Mouse (Mus musculus) thymus, adult 2 months (tissue): ENCODE measurements around the gene Mpzl3. TPM values are rescaled to one million over a fixed set of nuclear protein-coding genes. Genes with fewer than 3 reads are reported as not detected.
A peak's percentile ranks its signal among the peaks of the same experiment; 100 is the strongest.

Experiments used
- DNase-seq: peaks from one replicate; pipeline ENCODE4 v3.0.0; 2021
- H3K27ac ChIP-seq: fragments of 200-500 bp; 2 replicates; pipeline ENCODE4 v1.5.1; 2012; ENCODE audit warnings: low read length, control low read depth; ENCODE audit not compliant: control insufficient read depth, insufficient read depth
- H3K27me3 ChIP-seq: fragments of 200-500 bp; 2 replicates; pipeline ENCODE4 v1.6.1; 2012; ENCODE audit warnings: mild to moderate bottlenecking, low read length, moderate library complexity, mixed read lengths; ENCODE audit not compliant: control insufficient read depth, insufficient read depth
- H3K36me3 ChIP-seq: fragments of 200-500 bp; 2 replicates; pipeline ENCODE4 v1.6.1; 2012; ENCODE audit warnings: mild to moderate bottlenecking, low read length, moderate library complexity; ENCODE audit not compliant: control insufficient read depth, insufficient read depth
- H3K4me1 ChIP-seq: fragments of 200-500 bp; replicated peaks from 2 replicates; pipeline ENCODE4 v1.6.1; 2012; ENCODE audit warnings: low read length; ENCODE audit not compliant: control insufficient read depth, insufficient read depth
- H3K4me3 ChIP-seq: fragments of 200-500 bp; 2 replicates; pipeline ENCODE4 v1.5.1; 2012; ENCODE audit warnings: mild to moderate bottlenecking, low read length, control low read depth, moderate library complexity; ENCODE audit not compliant: control insufficient read depth, insufficient read depth
- CTCF ChIP-seq: fragments of 200-500 bp; IDR thresholded peaks from 2 replicates; pipeline ENCODE4 v1.5.1; 2012; ENCODE audit warnings: mild to moderate bottlenecking, control low read depth, low read length, moderate library complexity, borderline replicate concordance; ENCODE audit not compliant: control insufficient read depth, poor library complexity, insufficient read depth; ENCODE audit errors: extremely low read depth
- POLR2A ChIP-seq: fragments of 200-500 bp; IDR thresholded peaks from 2 replicates; pipeline ENCODE4 v1.6.1; 2012; ENCODE audit warnings: mild to moderate bottlenecking, low read length, control low read depth, moderate library complexity; ENCODE audit not compliant: control insufficient read depth, poor library complexity, insufficient read depth; ENCODE audit errors: extremely low read depth
- WGBS: fragments of 180-500 bp; shearing (Covaris S2); methylation state at CpG from one replicate; pipeline ENCODE4 v1.1.7; 2018; 5-methylcytosine and 5-hydroxymethylcytosine counted together
- polyA plus RNA-seq: library from polyadenylated mRNA; depleted of rRNA; stranded (reverse); fragments of >200 nt; gene quantifications from 2 replicates; pipeline ENCODE4 v1.2.3, GENCODE M21; 2012

Mpzl3 gene
- polyA plus RNA-seq, 1 experiment, result 7.3 TPM

GRCm38 (mm10) chr9:45014879-45015278 is 40.1 kb upstream of the Mpzl3 start:
- WGBS, result 16% methylated on average over 2 of the region's 2 CpGs
- no peak for TF ChIP-seq POLR2A
- TF ChIP-seq CTCF, result no peak
- DNase-seq, result peak; percentile 52
- no peak overlapping the region for H3K27ac ChIP-seq
- H3K4me1 ChIP-seq, result peaks cover 26% of the 10 kb centered on the region
- H3K36me3 ChIP-seq, result no peaks in the 10 kb centered on the region
- H3K4me3 ChIP-seq, result no peak overlapping the region
- H3K27me3 ChIP-seq, result no peaks in the 10 kb centered on the region

DNA sequence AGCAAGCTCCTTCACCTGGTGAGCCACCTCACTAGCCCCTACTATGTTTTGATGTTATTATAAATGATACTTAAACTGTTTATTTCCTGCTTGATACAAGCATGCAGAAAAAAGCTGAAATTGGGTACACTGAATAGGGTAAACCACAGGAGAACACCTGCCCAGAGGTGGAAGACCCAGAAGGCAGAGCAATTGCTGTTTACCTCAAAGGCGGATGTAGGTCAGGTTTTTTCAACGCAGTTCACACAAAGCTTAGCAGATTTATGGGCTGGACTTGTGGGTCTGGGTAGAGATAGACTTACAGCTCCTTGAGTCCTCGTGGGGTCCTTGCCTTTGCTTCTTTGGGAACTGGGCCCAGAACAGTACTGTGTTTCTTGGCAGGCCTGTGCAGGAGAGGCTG is 39.1 kb upstream of the Mpzl3 start:
- Histone ChIP-seq H3K4me3 (no peak overlapping the region), H3K4me1 (peaks cover 23% of the 10 kb centered on the region), H3K27ac (peak overlapping the region; percentile 84), H3K27me3 (no peaks in the 10 kb centered on the region), H3K36me3 (no peaks in the 10 kb centered on the region)
- TF ChIP-seq CTCF, result no peak
- TF ChIP-seq POLR2A, result no peak
- DNase-seq, result peak; percentile 65
- 9% methylated on average over 3 of the region's 3 CpGs for WGBS

- Histone ChIP-seq H3K36me3 (no peaks in the 10 kb centered on the region), H3K4me3 (no peak overlapping the region), H3K27me3 (no peaks in the 10 kb centered on the region), H3K4me1 (peaks cover 10% of the 10 kb centered on the region), H3K27ac (no peak overlapping the region)
- TF ChIP-seq POLR2A (no peak), CTCF (no peak)
- DNase-seq, result no peak
- WGBS, result 89% methylated on average over 11 of the region's 11 CpGs
These were observed 37.0 kb upstream of the Mpzl3 start for GRCm38 (mm10) chr9:45018031-45018430.

GRCm38 (mm10) chr9:45022800-45023199 is 32.2 kb upstream of the Mpzl3 start:
- 15% methylated on average over 3 of the region's 3 CpGs for WGBS

GRCm38 (mm10) chr9:45023638-45024037 is 31.3 kb upstream of the Mpzl3 start:
- no peaks in the 10 kb centered on the region for H3K4me1 ChIP-seq
- no peak overlapping the region for H3K4me3 ChIP-seq
- TF ChIP-seq CTCF (no peak), POLR2A (no peak)
- H3K27ac ChIP-seq, result no peak overlapping the region
- no peak for DNase-seq
- H3K27me3 ChIP-seq, result no peaks in the 10 kb centered on the region
- WGBS, result 75% methylated on average over 3 of the region's 3 CpGs
- H3K36me3 ChIP-seq, result no peaks in the 10 kb centered on the region

More at GRCm38 (mm10) chr9:45022800-45023199, 32.2 kb upstream of the Mpzl3 start:
- Histone ChIP-seq H3K36me3 (no peaks in the 10 kb centered on the region), H3K27me3 (no peaks in the 10 kb centered on the region), H3K27ac (no peak overlapping the region), H3K4me3 (no peak overlapping the region), H3K4me1 (no peaks in the 10 kb centered on the region)
- TF ChIP-seq POLR2A, result no peak
- no peak for TF ChIP-seq CTCF
- DNase-seq, result peak; percentile 81

DNA sequence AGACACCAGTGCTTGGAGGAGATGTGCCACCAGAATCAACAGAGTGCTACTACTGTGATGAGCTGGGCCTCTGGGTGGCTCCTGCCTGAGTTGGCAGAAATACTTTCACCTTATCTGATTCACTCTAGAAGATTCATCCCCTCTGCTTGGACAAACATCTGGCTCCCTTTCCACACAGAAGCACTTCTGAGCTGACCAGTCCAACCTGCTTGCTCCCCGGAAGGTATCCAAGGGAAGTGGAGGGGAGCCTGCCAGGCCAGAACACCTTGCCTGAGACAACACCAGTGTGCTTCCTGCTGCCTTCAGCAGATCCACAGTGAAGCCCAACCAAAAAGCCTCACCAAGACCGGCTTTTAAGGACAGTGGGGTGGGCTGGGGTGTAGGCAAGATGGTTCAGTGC is 30.8 kb upstream of the Mpzl3 start:
- Histone ChIP-seq H3K27ac (no peak overlapping the region), H3K36me3 (no peaks in the 10 kb centered on the region), H3K4me1 (no peaks in the 10 kb centered on the region), H3K27me3 (no peaks in the 10 kb centered on the region), H3K4me3 (no peak overlapping the region)
- TF ChIP-seq POLR2A (no peak), CTCF (no peak)
- WGBS, result 90% methylated on average over 2 of the region's 2 CpGs
- DNase-seq, result no peak

DNA sequence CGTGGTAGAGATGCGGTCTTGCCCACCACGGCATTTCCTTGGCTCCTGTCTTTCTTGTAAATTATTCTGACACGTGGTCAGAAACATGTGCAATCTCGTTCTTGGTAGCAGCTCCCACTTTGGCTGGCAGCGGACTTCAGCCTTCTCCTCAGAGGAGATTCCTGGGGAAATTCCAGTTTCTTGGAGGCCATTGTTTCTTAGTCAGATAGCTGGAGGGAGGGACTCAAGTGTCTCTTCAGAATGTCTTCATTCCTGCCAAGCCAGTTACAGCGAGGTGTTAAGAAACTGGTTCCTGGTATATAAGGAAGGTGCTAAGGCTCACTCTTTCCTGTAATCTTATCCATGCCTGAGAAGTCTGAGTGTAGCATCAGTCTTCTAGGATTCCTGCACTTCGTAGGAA is 27.6 kb upstream of the Mpzl3 start:
- no peak for DNase-seq
- Histone ChIP-seq H3K4me3 (no peak overlapping the region), H3K27me3 (no peaks in the 10 kb centered on the region), H3K27ac (no peak overlapping the region), H3K4me1 (no peaks in the 10 kb centered on the region), H3K36me3 (no peaks in the 10 kb centered on the region)
- TF ChIP-seq CTCF (no peak), POLR2A (no peak)
- WGBS, result 49% methylated on average over 8 of the region's 8 CpGs
